Mouse (Mus musculus) activated CD4-positive, CD25-positive, alpha-beta regulatory T cell, adult 4 months (primary cell): ENCODE results near the gene Bsg. TPM values are rescaled to one million over a fixed set of nuclear protein-coding genes. Genes with fewer than 3 reads are reported as not detected.

Source experiments
- ATAC-seq: one replicate; pipeline ENCODE4 v1.8.0; 2017
- polyA plus RNA-seq, 2 experiments: library from polyadenylated mRNA; unstranded; fragments of 100-300 nt; shearing (Covaris generic); gene quantifications; one replicate each; pipeline ENCODE4 v1.2.1; 2017

Gene Bsg
- polyA plus RNA-seq: 100 to 1,000 TPM; 135 to 157 TPM

DNA sequence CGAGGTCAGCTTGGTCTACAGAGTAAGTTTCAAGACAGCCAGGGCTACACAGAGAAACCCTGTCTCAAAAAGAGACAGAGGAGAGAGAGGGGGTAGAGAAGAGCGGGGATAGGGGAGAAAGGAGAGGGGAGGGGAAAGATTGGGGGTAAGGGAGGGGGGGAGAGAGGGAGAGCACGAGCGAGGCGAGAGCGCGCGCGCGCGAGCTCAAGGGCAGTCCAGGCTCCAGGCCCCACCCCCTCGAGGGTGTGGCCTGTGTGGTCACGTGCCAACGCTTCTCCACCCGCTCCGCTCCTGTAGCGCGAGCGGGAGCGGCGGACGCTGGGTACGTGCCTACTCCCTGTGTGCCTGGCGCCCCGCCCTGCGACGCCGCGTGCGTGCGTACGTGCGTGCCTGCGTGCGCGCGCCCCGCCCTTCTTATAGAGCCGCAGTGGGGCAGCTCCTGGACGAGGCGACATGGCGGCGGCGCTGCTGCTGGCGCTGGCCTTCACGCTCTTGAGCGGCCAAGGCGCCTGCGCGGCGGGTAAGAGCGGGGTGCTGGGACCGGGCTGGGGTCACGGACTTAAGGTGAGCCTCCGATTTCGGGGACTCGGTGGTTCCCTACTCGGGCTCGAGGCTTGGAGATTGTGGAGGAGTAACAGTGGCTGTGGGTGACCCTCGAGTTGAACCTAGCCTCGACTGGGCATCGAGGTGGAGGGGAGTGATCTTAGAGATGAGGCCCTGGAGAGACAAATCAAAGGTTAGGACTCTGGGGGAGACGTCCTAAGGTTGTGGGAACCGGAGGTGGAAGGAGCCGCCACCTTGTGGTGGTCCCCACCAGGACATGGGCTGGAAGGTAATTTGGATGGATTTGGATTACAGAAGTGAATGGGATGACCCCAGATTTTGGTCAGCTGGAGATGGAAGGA, at the start of gene Bsg:
Gene Bsg, plus strand, starts transcription at position 427 of the 905 bp plus-strand sequence.
- ATAC-seq: peak; percentile 98

GRCm38 (mm10) chr10:79654946-79655395, 49.3 kb upstream of the Bsg start:
- no peak for ATAC-seq

DNA sequence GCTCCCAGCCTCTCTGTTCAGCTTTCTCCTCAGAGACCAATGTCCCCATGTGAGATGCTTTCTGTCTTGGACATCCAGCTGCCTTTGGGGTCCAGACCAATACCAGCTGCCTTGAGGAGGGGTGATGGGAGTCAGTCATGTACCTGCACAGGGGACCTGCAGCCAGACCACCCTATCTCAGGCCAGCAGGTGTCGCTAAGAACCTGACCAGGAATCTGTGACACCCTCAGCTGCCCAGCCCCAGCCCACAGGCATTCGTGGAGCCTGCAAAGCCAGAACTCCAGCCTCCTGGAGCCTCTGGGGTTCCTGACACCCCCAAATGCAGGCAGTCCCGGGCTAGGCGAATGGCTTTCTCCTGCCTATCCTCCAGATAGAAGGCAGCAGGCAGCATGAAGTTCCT, 45.5 kb upstream of the Bsg start:
- no peak for ATAC-seq

DNA sequence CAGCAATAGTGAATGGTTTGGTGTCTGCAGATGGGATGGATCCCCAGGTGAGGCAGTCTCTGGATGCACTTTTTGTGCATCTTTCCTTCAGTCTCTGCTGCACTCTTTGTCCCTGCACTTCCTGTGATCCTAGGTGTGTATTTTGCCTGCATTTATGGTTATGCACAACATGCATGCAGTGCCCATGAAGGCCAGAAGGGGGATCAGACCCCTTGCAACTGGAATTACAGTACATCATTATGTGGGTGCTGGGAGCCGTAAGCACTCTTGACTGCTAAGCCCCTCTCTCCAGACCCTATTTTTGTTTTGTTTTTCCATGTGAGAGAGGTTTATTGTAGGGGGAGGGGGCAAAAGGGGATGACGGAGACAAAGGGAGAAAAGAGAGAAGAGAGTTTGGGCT, 44.0 kb upstream of the Bsg start:
- ATAC-seq: no peak

GRCm38 (mm10) chr10:79661861-79662260, 42.4 kb upstream of the Bsg start:
- ATAC-seq: no peak

DNA sequence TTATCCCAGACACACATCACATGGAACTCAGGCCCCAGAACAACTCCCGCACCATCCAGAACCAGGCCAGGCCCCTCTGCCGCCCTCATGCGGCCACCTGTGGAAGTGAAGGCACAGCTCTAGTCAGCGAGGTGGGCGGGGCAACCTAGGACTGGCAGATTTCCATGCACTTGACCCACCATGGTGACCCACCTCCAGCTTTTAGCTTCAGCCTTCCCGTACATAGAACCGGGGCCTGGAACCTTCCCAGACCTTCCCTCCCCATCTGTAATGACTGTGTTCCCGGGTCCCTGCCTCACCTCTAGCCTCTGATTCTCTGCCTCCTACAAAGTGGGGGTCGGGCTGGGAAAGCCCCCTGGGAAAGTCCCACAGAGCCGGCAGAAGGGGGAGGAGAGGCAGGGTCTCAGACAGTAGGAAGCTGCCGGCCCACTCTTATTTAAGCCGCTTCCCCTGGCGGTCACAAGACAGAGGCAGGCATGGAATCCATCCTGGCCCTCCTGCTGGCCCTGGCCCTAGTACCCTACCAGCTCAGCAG, 40.1 kb upstream of the Bsg start, which contains the start of gene Madcam1:
Gene Madcam1, plus strand, starts transcription at position 429 of the 535 bp plus-strand sequence.
- ATAC-seq: no peak

GRCm38 (mm10) chr10:79665051-79665450, 39.2 kb upstream of the Bsg start:
- ATAC-seq: no peak

GRCm38 (mm10) chr10:79666493-79666892, 37.8 kb upstream of the Bsg start:
- ATAC-seq: no peak

GRCm38 (mm10) chr10:79668076-79668475, 36.2 kb upstream of the Bsg start:
- no peak for ATAC-seq

DNA sequence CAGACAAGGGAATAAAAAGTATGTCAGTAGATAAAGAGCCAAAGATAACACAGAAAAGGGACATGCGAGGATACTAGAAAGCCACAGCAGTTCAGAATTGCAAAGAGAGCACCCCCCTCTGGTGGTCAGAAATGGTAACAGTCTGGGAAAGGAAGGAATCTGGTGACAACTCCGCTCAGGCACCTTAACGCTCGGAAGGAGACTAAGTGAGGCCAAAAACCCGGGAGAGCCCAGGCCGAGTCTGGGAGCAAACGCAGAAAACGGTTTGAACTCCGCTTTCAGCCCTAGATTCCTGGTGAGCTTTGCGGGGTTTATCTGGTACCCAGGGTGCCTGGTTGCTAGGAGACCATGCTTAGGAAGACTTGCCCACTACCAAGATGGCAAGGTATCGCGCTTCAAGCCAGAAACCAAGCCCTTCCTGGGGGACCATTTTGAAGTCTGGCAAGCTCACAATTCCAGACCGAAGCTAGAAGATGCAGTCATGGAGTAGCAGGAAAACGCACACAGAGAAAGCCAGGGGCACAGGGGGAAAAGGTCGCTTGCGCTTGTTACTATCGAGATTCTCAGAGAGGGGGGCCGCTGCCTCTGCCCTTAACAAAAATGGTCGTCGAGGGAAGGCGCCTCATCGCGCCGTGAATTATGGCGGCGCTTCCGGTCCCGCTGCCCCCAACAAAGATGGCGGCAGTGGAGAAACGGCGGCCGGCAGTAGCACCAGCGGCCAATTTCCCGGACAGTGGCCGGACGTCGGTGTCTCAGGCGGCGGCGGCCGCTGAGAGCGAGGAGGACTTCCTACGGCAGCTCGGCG, 35.3 kb upstream of the Bsg start, which contains the start of gene Tpgs1:
Gene Tpgs1, plus strand, starts transcription at position 599 of the 805 bp plus-strand sequence.
- ATAC-seq: peak; percentile 97

DNA sequence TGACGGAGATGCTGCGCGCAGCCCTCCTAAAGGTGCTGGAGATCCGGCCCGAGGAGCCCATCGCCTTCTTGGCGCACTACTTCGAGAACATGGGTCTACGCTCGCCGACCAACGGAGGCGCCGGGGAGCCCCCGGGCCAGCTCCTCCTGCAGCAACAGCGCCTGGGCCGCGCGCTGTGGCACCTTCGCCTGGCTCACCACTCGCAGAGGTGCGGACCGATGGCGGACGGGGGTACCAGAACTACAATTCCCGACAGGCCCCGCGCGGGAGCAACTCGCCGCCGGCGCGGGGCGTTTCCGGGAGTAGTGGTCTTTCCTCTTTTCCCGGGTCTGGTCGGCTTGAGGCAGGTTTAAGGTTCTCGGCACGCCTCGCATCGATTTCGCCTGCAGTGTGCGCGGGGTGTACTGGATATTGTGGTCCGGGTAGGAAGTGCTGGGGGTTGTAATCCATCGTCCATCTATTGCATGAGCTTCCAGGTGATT, 34.7 kb upstream of the Bsg start:
- ATAC-seq: no peak

DNA sequence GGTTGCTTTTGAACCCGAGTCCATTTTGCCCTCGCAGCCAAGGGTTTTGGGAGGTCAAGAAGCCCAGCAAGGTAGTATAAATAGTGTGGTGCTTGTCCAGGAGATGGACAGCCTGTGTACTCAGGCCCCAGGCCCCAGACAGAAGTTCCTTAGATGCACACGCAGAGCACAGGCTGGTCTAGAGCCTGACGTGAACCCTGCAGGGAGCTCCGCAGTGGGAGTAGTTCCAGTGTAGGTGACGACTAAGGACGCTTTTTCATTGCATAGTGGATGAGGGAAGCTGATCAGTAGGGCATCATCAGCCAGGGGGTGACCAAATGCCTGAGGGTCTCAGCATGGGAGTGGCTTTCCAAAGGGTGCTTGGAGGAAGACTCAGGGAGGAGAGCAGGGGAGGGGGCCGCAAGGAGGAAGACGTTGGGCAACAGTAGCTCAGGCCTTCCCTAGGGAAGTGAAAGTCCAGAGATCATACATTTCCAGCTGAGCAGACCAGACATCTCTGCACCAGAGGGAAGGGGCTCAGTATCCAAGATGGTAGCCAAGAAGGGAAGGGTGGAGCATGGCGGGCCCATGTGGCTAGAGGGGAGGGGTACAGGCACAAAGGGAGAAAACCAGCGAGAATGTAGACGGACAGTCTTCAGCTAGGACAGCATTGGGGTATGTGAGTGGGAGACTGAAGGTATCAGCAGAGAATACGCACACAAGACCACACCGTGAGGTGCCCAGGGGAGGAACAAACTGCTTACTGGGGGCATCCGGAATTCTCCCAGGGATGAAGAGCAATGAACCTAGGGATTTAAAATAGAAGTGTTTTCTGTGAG, 34.0 kb upstream of the Bsg start:
- ATAC-seq: no peak

DNA sequence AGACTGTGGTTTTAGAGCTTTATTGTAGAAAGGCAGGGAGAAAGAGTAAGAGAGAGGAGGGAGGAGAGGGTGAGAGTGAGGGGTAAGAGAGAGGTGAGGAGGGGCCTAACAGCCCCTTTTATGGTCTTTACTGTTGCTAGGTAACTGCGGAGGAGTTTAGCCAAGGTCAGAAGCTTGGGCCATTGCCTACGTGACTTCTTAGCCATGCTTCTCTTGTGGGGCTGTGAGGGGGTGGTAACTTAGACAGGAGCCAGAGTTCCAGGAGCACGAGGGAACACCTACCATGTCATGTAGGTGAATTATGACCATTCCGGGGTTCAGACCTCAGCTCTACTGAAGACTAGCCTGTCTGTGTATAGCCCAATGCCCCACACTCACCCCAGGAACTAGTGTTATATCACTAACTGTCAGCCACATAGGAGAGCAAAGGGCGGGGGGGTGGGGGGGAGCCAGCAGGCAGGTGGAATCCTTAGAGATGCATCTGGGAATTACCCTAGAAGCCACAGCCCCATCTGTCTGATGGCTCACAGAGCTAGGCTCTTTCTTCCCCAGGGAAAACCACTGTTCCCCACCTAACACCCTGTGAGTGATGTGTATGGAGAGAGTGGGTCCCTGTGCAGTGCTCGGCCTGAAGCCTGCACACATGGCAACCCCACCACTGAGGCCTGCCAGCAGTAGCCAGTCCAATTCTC, 32.7 kb upstream of the Bsg start:
- no peak for ATAC-seq

GRCm38 (mm10) chr10:79672088-79672455, 32.2 kb upstream of the Bsg start:
- no peak for ATAC-seq

DNA sequence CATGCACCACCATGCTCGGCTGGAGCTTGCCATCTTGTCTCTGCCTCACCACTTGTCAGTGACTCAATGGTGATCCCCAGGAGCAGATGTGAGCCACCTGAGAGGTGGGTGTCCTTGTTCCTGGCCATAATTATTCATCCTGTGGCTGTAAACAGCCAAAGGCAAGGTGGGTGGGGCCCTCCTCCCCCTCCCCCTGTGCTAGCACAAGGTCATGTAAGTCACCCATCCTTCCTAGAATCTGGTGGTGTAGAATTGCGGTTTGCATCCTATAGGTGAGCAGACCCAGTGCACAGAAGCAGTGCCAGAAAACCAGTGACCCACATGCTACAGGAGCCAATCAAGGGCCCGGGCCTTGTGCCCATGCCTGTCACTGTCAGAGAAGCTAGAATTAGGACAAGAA, 31.2 kb upstream of the Bsg start:
- ATAC-seq: no peak

DNA sequence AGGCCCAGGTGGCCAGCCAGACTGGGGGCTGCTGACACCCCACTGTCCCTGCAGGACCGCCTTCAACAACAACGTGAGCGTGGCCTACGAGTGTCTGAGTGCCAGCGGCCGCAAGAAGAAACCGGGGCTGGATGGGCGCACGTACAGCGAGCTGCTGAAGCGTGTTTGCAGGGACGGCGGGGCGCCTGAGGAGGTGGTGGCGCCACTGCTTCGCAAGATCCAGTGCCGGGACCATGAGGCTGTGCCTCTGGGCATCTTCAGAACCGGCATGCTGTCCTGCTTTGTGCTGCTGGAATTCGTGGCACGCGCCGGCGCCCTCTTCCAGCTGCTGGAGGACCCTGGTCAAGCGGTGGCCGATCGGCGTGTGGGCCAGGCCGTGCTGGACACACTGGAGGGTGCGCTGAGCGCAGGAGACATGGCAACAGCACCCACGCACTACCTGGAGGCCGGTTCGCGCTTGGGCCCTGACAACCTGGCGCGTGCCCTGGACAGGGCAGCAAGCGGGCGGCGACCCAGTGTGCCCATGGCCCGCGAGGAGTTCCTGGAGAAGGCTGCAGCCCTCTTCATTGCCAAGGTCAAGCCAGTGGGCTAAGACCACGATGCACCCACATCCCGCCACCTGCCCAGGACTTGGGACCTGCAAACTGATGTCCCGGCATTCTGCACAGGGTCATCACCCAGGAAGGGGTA, 28.8 kb upstream of the Bsg start:
- ATAC-seq: no peak

GRCm38 (mm10) chr10:79680606-79681495, 23.4 kb upstream of the Bsg start:
- peak; percentile 5 for ATAC-seq

DNA sequence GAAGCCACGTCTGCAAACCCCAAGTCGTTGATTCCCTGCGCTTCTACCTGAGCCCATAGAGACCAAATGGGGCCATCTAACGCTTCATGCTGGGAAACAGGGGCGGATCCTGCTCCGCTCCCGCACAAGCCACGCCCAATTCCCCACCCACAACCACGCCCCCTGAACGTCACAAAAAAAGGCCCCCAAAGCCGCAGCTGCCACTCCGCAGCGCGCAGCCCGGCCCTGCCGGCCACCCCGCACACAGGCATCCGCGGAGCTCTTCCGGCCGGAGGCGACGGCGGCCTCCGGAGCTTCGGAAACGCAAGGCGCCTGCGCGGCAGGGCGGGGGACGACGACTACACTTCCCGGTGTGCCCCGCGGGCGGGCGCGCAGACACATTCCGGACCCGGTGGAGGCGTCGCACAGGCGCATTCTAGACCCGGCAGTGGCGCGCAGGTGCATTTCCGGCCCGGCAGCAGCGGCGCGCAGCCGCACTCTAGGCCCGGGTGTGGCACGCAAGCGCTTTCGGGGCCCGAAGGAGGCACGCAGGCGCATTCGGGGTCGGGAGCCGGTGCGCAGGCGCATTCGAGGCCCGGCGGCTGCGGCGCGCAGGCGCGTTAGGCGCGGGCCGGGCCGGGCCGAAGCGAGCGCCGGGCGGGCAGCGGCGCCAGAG, 22.6 kb upstream of the Bsg start, which contains the start of gene Cdc34:
Gene Cdc34, plus strand, starts transcription at position 605 of the 655 bp plus-strand sequence.
- peak; percentile 85 for ATAC-seq

DNA sequence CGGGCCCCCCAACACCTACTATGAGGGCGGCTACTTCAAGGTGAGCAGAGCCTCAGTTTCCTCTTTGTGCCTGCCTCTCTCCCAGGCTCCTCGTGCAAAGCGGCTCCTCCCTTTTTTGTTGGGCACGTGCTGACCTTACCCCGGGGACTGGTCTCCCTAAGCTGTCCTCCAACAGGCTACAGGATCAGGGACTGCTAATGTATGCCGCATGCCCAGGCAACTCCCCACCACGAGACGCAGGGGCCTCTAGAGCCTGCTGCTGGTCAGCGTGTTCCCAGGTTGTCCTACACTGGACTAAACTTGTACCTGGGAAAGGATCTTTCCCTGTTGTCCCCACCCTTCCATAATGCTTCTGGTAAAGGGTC, 21.8 kb upstream of the Bsg start:
- no peak for ATAC-seq
